Mouse (Mus musculus): ENCODE results near the gene Grk6. TPM values are rescaled to one million over a fixed set of nuclear protein-coding genes. Genes with fewer than 3 reads are reported as not detected.

The Grk6 gene
- polyA plus RNA-seq, 1 experiment from 2014 or later: 52.4 TPM

DNA sequence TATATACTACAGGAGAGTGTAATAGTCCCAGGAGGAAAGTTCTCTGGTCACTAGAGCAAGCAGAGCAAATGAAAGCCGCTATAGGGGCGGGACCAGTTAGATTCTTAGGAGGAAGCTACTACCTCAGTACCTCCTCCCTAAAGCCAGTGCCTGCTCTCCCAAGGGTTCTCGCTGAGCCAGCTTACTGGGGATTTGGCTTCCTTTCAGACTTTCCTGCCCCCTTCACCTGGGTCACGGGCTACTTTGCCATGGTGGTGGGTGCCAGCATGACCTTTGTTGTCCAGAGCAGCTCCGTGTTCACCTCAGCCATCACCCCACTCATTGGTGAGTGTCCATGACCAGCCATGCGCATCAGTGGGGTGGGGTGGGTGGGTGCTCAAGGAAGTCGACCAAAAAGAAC is 33.0 kb upstream of the Grk6 start:
- H3K4me3 ChIP-seq: no peak overlapping the region
- H3K27me3 ChIP-seq (replicated peaks): peaks cover 18% of the 10 kb centered on the region
- no peak overlapping the region for H3K4me2 ChIP-seq (replicated peaks)
- 81% methylated on average over 7 of the region's 7 CpGs for WGBS
- peaks cover 7% of the 10 kb centered on the region; the same call in 1 of the 2 replicates for H3K4me1 ChIP-seq
- no peaks in the 10 kb centered on the region for H3K36me3 ChIP-seq
- H3K9ac ChIP-seq: no peak overlapping the region
- no peaks in the 10 kb centered on the region for H3K9me3 ChIP-seq
- ATAC-seq (ENCODE audit: low FRiP score, low read depth): no peak
- H3K27ac ChIP-seq: no peak overlapping the region

DNA sequence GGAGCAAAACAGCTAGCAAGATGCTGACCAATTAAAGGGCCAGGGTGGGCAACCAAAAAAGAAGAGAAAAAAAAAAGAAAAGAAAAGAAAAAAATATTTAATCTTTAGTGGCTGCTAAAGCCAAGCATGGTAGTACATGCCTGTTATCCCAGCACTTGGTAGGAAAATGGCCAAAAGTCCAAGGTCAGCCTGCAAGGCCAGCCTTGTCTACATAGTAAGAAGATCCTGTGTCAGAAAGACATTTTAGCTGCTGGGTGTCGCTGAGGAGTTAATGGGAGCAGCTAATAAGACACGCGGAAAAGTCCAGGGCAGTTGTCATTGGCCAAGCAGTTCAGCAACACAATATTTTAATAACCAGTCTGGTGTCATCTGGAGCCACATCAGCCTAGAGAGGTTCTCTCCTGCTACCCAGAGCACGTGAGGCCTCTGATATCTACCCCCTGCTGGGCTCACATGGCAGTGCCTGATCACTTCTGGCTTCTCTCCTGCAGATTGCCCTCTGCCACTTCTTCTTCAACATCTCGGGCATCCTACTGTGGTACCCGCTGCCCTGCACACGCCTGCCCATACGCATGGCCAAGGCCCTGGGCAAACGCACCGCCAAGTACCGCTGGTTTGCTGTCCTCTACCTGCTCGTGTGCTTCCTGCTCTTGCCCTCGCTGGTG is 32.1 kb upstream of the Grk6 start:
- H3K27ac ChIP-seq: no peak overlapping the region
- H3K4me3 ChIP-seq: no peak overlapping the region
- H3K9me3 ChIP-seq: no peaks in the 10 kb centered on the region
- no peak overlapping the region for H3K4me2 ChIP-seq (replicated peaks)
- peaks cover 7% of the 10 kb centered on the region; the same call in 1 of the 2 replicates for H3K4me1 ChIP-seq
- no peak for ATAC-seq (ENCODE audit: low FRiP score, low read depth)
- WGBS: 84% methylated on average over 13 of the region's 13 CpGs
- H3K27me3 ChIP-seq (replicated peaks): peaks cover 20% of the 10 kb centered on the region
- H3K36me3 ChIP-seq: no peaks in the 10 kb centered on the region
- no peak overlapping the region for H3K9ac ChIP-seq

DNA sequence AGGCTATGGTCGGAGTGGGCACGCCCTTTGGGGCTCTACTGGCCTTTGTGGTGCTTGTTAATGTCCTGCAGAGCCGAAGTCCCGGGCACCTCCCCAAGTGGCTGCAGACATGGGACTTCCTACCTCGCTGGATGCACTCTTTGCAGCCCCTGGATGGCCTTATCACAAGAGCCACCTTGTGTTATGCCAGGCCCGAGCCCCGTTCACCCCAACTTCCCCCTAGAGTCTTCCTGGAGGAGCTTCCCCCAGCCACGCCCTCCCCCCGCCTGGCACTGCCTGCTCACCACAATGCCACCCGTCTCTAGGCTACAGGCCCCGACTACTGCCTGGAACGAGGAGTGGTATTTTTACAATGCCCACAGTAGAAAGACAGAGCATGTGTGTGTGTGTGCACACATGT is 31.5 kb upstream of the Grk6 start:
- no peak overlapping the region for H3K4me3 ChIP-seq
- no peak for ATAC-seq (ENCODE audit: low FRiP score, low read depth)
- H3K9me3 ChIP-seq: no peaks in the 10 kb centered on the region
- peaks cover 7% of the 10 kb centered on the region; the same call in 1 of the 2 replicates for H3K4me1 ChIP-seq
- no peak overlapping the region for H3K9ac ChIP-seq
- H3K36me3 ChIP-seq: no peaks in the 10 kb centered on the region
- peaks cover 25% of the 10 kb centered on the region for H3K27me3 ChIP-seq (replicated peaks)
- 85% methylated on average over 12 of the region's 12 CpGs for WGBS
- H3K4me2 ChIP-seq (replicated peaks): no peak overlapping the region
- no peak overlapping the region for H3K27ac ChIP-seq

DNA sequence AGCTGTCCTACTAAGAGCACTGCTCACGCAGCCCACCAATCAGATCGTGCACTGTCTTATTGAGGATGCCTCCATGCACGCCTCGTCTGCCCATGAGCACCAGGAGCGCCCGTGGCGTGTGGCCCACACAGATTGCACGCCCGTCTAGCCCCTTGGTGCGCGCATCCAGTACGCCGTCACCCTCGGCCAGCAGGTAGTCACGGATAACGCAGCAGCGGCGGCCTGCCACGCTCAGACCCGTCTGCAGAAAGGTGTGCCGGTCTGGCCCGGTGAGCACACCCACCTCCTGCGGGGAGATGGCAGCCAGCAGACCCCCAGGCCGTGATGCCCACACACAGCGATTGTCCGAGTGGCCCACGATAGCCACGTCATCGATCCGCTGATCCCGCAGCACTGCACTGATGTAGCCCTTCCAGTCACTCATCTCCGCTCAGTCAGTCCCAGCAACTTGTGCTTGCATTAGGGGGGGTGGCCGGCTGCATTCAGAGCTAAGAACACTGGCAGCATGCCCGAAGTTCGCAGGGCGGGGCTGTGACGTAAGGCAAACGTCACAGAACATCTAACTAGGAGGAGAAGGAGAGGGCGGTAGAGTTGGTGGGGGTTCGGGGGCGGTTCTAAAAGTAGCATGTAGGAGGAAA is 30.0 kb upstream of the Grk6 start, which contains the start of gene Pfn3:
Gene Pfn3, minus strand, starts transcription at position 490 of the 638 bp plus-strand sequence.
- 7% methylated on average over 41 of the region's 41 CpGs for WGBS
- H3K27me3 ChIP-seq (replicated peaks): peaks cover 35% of the 10 kb centered on the region
- peak within 1 kb of the TSS; percentile 72 for H3K4me2 ChIP-seq (replicated peaks)
- no peak within 1 kb of the TSS for H3K27ac ChIP-seq
- no peaks in the 10 kb centered on the region for H3K9me3 ChIP-seq
- H3K4me1 ChIP-seq: peaks cover 7% of the 10 kb centered on the region; the same call in 1 of the 2 replicates
- peak within 1 kb of the TSS; percentile 34 for H3K4me3 ChIP-seq
- H3K36me3 ChIP-seq: no peaks in the 10 kb centered on the region
- ATAC-seq (ENCODE audit: low FRiP score, low read depth): peak; percentile 46; the same call in 1 of the 2 replicates
- H3K9ac ChIP-seq: peak within 1 kb of the TSS; percentile 52

DNA sequence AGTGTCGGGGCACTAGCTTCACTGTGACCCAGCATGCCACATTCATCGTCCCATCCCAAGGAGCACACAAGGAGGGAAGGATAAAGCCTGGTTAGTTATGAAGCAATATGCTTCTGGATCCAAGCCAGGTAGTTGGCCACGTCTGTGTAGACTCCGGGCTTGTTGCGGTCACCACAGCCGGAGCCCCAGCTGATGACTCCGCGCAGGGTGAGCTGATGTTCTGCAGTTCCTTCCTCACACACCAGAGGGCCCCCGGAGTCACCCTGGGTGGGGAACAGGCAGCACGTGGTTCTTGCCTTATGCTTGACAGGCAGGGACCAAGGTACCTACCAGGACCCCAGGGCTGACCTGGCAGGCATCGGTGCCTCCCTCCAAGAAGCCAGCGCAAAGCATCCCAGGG is 26.9 kb upstream of the Grk6 start:
- 12% methylated on average over 12 of the region's 12 CpGs for WGBS
- H3K4me2 ChIP-seq (replicated peaks): peak overlapping the region; percentile 30
- peak; percentile 54; the same call in 1 of the 2 replicates for ATAC-seq (ENCODE audit: low FRiP score, low read depth)

DNA sequence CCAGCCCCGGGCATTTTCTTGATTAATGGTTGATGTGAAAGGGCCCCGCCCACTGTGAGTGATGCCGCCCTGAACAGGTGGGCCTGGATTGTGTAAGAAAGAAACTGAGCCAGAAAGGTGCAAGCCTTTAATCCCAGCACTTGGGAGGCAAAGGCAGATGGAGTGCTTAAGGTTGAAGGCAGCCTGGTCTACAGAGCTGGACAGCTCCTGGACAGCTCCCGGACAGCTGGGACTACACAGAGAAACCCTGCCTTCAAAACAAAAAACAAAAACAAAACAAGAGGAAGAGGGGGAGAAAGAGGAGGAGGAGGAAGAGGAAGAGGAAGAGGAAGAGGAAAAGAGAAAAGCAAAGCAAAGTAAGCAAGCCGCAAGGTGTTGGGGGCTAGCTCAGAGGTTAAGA is 25.7 kb upstream of the Grk6 start:
- peaks cover 60% of the 10 kb centered on the region for H3K27me3 ChIP-seq (replicated peaks)

More for the DNA sequence above, 26.9 kb upstream of the Grk6 start:
- Histone ChIP-seq H3K36me3 (no peaks in the 10 kb centered on the region), H3K27me3 (replicated peaks) (peaks cover 64% of the 10 kb centered on the region), H3K9me3 (no peaks in the 10 kb centered on the region), H3K9ac (no peak overlapping the region), H3K4me1 (peaks cover 23% of the 10 kb centered on the region; the same call in 1 of the 2 replicates), H3K4me3 (no peak overlapping the region), H3K27ac (no peak overlapping the region)

DNA sequence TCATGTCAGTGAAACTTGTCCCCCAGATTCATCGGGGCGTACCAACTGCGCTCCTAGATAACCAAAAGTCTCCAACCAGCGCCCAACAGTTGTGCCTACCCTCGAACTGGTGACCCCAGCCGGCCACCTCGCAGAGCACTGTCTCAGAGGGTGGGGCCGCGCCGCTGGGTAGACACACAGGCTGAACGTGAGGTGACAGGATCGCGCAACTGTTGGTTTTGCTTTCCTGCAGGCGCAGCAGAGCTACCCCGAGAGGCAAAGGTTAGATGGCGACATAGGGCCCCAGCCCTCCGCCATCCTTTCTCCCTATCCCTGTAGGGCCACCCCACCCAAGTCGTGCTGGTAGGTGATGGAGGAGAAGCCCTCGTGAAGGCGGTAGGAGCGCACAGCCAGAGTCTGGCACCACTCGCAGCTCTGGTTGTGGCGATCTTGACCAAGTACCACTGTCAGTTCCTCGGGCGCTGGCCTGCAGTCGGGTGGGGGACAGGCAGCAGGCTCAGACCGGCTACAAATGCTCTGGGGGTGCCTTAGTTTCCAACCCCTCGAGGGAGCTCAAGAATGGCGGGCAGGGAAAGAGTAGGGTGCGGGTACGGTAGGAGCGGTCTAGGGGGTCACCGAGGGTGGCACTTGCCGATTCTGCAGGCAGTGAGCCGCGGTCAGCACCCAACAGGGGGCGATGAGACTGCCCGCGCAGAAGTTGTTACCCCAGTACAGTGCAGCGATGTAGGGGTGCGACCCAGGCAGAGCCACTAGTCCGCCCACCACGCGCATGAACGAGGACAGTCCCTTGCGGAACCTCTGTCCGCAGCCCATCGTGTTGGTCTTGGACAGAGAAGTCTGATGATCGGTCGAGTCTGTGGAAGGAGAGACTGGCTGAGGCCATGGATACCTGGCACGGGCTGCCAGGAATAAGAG is 24.6 kb upstream of the Grk6 start:
- no peak overlapping the region for H3K27ac ChIP-seq
- H3K36me3 ChIP-seq: no peaks in the 10 kb centered on the region
- no peak overlapping the region for H3K4me3 ChIP-seq
- 30% methylated on average over 51 of the region's 51 CpGs for WGBS
- H3K4me1 ChIP-seq: peaks cover 16% of the 10 kb centered on the region; the same call in 1 of the 2 replicates
- peak overlapping the region; percentile 48; the same call in 1 of the 2 replicates for H3K4me2 ChIP-seq (replicated peaks)
- H3K27me3 ChIP-seq (replicated peaks): peaks cover 50% of the 10 kb centered on the region
- H3K9me3 ChIP-seq: no peaks in the 10 kb centered on the region
- H3K9ac ChIP-seq: no peak overlapping the region
- ATAC-seq (ENCODE audit: low FRiP score, low read depth): 0 out of 2 replicates have a peak, but pooled peaks have one; percentile 27

More for the DNA sequence above, 25.7 kb upstream of the Grk6 start:
- no peak overlapping the region for H3K4me2 ChIP-seq (replicated peaks)
- H3K4me3 ChIP-seq: no peak overlapping the region
- no peaks in the 10 kb centered on the region for H3K9me3 ChIP-seq
- H3K4me1 ChIP-seq: peaks cover 23% of the 10 kb centered on the region; the same call in 1 of the 2 replicates
- no peak overlapping the region for H3K27ac ChIP-seq
- ATAC-seq (ENCODE audit: low FRiP score, low read depth): no peak
- H3K9ac ChIP-seq: no peak overlapping the region
- H3K36me3 ChIP-seq: no peaks in the 10 kb centered on the region
- WGBS: 83% methylated on average over 5 of the region's 5 CpGs

DNA sequence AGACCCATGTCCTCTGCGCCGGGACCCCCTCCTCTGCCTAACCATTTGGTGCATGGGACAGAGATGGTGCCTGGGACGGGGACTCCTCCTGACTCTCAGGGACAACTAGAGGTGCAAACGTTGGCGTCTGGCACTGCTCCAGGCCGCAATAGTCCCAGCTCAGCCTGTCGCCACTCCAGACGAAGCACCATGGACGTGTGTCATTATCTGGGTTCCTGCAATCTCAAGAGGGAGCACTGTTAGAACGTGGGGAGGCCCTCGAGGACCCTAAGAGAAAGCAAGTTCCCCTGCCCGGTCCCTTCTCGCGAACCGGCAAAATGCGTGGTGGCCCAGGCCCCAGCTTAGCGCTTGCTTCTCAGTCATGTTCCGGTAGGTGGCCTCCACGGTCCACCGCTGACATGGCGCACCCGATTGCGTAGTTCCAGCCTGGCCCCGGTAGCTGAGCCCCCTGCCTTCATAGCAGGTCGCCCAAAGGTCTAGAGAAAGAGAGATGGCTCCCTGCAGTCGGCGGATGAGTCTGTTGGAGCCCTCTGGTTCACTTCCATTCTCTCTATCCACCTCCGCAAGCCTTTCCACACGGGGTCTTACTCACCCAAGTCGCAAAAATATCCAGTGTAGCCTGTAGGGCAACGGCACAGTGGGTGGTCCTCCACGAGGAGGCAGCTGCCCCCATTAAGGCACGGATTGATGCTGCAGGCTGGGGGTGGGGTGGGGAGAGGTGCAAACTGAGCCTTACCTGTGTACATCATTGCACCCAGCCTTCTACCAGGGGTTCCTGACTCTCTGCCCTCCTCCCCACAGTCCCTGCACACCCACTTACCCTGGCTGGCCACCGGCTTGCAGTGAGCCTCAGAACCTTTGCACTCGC is 23.7 kb upstream of the Grk6 start:
- peaks cover 50% of the 10 kb centered on the region for H3K27me3 ChIP-seq (replicated peaks)
- peak overlapping the region; percentile 48 for H3K4me2 ChIP-seq (replicated peaks)
- ATAC-seq (ENCODE audit: low FRiP score, low read depth): peak; percentile 31; the same call in 1 of the 2 replicates
- no peak overlapping the region for H3K27ac ChIP-seq
- H3K9ac ChIP-seq: 0 out of 2 replicates have a peak overlapping the region, but pooled peaks have one; percentile 21
- H3K4me3 ChIP-seq: no peak overlapping the region
- peaks cover 16% of the 10 kb centered on the region; the same call in 1 of the 2 replicates for H3K4me1 ChIP-seq
- no peaks in the 10 kb centered on the region for H3K9me3 ChIP-seq
- no peaks in the 10 kb centered on the region for H3K36me3 ChIP-seq
- WGBS: 16% methylated on average over 35 of the region's 35 CpGs

DNA sequence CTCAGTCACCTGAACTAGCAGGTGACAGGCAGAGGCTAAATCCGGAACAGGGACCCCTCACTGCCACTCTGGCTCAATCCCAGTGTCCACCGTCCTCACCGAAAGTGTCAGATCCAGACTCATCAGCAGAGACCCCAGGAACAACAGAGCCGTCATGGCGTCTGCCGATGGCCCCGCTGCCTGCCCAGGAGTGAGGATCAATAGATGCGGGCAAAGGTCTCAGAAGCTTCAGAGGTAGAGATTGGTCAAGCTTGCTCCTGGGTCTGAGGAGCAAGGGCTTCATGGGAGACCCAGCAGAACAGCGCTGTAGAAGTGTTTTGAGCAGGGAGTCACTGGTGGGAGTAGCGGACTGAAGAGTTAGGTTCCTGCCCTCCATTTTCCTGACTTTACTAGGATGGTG is 18.3 kb upstream of the Grk6 start, which contains the start of gene F12:
Gene F12, minus strand, starts transcription at position 181 of the 400 bp plus-strand sequence.
- no peak within 1 kb of the TSS for H3K27ac ChIP-seq
- H3K9me3 ChIP-seq: no peaks in the 10 kb centered on the region
- no peak for ATAC-seq (ENCODE audit: low FRiP score, low read depth)
- H3K4me3 ChIP-seq: no peak within 1 kb of the TSS
- H3K4me2 ChIP-seq (replicated peaks): no peak within 1 kb of the TSS
- peaks cover 14% of the 10 kb centered on the region for H3K27me3 ChIP-seq (replicated peaks)
- H3K9ac ChIP-seq: no peak within 1 kb of the TSS
- H3K4me1 ChIP-seq: no peaks in the 10 kb centered on the region
- H3K36me3 ChIP-seq: no peaks in the 10 kb centered on the region
- WGBS: 87% methylated on average over 10 of the region's 10 CpGs

DNA sequence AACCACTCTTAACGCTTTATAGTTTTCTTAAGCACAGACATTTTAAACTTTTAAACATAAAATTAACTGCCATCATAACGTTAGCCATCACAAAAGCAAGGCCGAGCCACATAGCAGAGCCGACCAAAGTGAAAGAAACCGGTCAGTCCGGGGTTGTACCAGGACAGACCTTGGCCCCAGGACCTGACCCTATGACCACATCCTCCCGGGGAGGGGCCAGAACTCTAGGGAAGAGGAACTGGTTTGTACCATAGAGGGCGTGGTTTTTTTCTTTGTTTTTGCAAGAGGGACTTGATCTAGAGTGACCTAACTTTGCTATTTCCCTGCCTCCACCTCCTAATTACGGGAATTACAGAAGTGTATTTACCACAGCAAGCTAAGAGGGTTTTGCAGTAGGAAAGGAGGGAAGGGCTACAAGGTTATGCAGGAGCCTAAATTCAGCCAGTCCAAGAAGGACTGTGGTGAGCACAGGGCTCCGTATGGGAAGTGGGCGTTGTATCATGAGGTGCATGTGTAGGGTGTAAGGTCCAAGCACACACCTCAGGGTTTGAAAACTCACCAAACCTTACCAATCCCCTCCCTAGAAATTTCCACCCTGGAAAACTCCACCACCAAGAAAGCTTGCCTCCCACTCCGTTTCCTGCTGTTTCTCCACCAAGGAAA is 15.5 kb upstream of the Grk6 start:
- H3K27ac ChIP-seq: no peak overlapping the region
- H3K9me3 ChIP-seq: no peaks in the 10 kb centered on the region
- H3K27me3 ChIP-seq (replicated peaks): 0 out of 2 replicates have a peak, but pooled peaks cover 2% of the 10 kb centered on the region
- H3K9ac ChIP-seq: no peak overlapping the region
- WGBS: 76% methylated on average over 12 of the region's 12 CpGs
- H3K4me3 ChIP-seq: no peak overlapping the region
- H3K4me1 ChIP-seq: no peaks in the 10 kb centered on the region
- ATAC-seq (ENCODE audit: low FRiP score, low read depth): no peak
- no peak overlapping the region for H3K4me2 ChIP-seq (replicated peaks)
- no peaks in the 10 kb centered on the region for H3K36me3 ChIP-seq
